Mouse (Mus musculus) forebrain, embryonic 13.5 days (tissue): Measurements from ENCODE around the gene Fchsd2. TPM values are rescaled to one million over a fixed set of nuclear protein-coding genes. Genes with fewer than 3 reads are reported as not detected.

Experiments used
- ATAC-seq: fragments of 200-750 bp; cut with Nextera tagmentation; 2 replicates; pipeline ENCODE4 v1.8.0; 2017
- H3K27ac ChIP-seq: fragments of 300-500 bp; sonication (generic); 2 replicates; pipeline ENCODE4 v1.5.1; 2015; ENCODE audit warnings: inconsistent platforms, mild to moderate bottlenecking, moderate library complexity
- H3K27me3 ChIP-seq: fragments of 300-500 bp; sonication (generic); 2 replicates; pipeline ENCODE4 v1.6.1; 2015; ENCODE audit warnings: mild to moderate bottlenecking, inconsistent platforms
- H3K36me3 ChIP-seq: fragments of 300-500 bp; sonication (generic); 2 replicates; pipeline ENCODE4 v1.6.1; 2015; ENCODE audit warnings: mild to moderate bottlenecking, inconsistent platforms; ENCODE audit not compliant: poor library complexity, severe bottlenecking
- H3K4me1 ChIP-seq: fragments of 300-500 bp; sonication (generic); 2 replicates; pipeline ENCODE4 v1.6.1; 2015; ENCODE audit warnings: inconsistent platforms
- H3K4me2 ChIP-seq: fragments of 300-500 bp; sonication (generic); 2 replicates; pipeline ENCODE4 v1.6.1; 2015; ENCODE audit warnings: inconsistent platforms, mild to moderate bottlenecking, moderate library complexity
- H3K4me3 ChIP-seq: fragments of 300-500 bp; sonication (generic); 2 replicates; pipeline ENCODE4 v1.5.1; 2015; ENCODE audit warnings: mild to moderate bottlenecking, inconsistent platforms
- H3K9ac ChIP-seq: fragments of 300-500 bp; sonication (generic); 2 replicates; pipeline ENCODE4 v1.6.1; 2015; ENCODE audit warnings: mild to moderate bottlenecking, inconsistent platforms
- H3K9me3 ChIP-seq: fragments of 300-500 bp; sonication (generic); replicated peaks from 2 replicates; pipeline ENCODE4 v1.6.1; 2016; ENCODE audit warnings: inconsistent platforms
- WGBS: fragments of 180-500 bp; shearing (Covaris S2); methylation state at CpG from one replicate; pipeline ENCODE4 v1.1.7; 2015; 5-methylcytosine and 5-hydroxymethylcytosine counted together
- polyA plus RNA-seq: library from polyadenylated mRNA; unstranded; fragments of >200 nt; fragmentation: Nextera tagmentation; extraction: Ambion mirVana; gene quantifications from 2 replicates; pipeline ENCODE4 v1.2.1, GENCODE M21; 2015

Fchsd2 gene
- polyA plus RNA-seq, 1 experiment from 2014 or later, result 33.3 TPM

GRCm38 (mm10) chr7:101284504-101284903 is 191.8 kb downstream of the Fchsd2 start:
- Histone ChIP-seq H3K4me1 (no peaks in the 10 kb centered on the region), H3K9me3 (no peaks in the 10 kb centered on the region), H3K27me3 (no peaks in the 10 kb centered on the region), H3K4me3 (no peak overlapping the region), H3K36me3 (peaks cover 50% of the 10 kb centered on the region), H3K4me2 (no peak overlapping the region), H3K9ac (no peak overlapping the region), H3K27ac (no peak overlapping the region)
- WGBS, result 90% methylated on average over 1 of the region's 1 CpGs
- ATAC-seq, result no peak

- Histone ChIP-seq H3K27me3 (no peaks in the 10 kb centered on the region), H3K27ac (no peak overlapping the region), H3K9ac (no peak overlapping the region), H3K4me3 (no peak overlapping the region), H3K9me3 (no peaks in the 10 kb centered on the region), H3K36me3 (peaks cover 48% of the 10 kb centered on the region), H3K4me1 (no peaks in the 10 kb centered on the region), H3K4me2 (no peak overlapping the region)
- WGBS, result 81% methylated on average over 4 of the region's 4 CpGs
- ATAC-seq, result no peak
These were observed 194.2 kb downstream of the Fchsd2 start for GRCm38 (mm10) chr7:101286891-101287290.

- Histone ChIP-seq H3K4me2 (no peak overlapping the region), H3K36me3 (peaks cover 39% of the 10 kb centered on the region), H3K4me3 (no peak overlapping the region), H3K9me3 (no peaks in the 10 kb centered on the region), H3K27me3 (no peaks in the 10 kb centered on the region), H3K27ac (no peak overlapping the region), H3K9ac (no peak overlapping the region), H3K4me1 (no peaks in the 10 kb centered on the region)
- WGBS, result 93% methylated on average over 2 of the region's 2 CpGs
- ATAC-seq, result no peak
These were observed 195.2 kb downstream of the Fchsd2 start for GRCm38 (mm10) chr7:101287820-101288219.

GRCm38 (mm10) chr7:101288436-101288835 is 195.8 kb downstream of the Fchsd2 start:
- Histone ChIP-seq H3K4me3 (no peak overlapping the region), H3K36me3 (peaks cover 33% of the 10 kb centered on the region), H3K4me2 (no peak overlapping the region), H3K9me3 (no peaks in the 10 kb centered on the region), H3K9ac (no peak overlapping the region), H3K27me3 (no peaks in the 10 kb centered on the region), H3K4me1 (no peaks in the 10 kb centered on the region), H3K27ac (no peak overlapping the region)
- no peak for ATAC-seq
- WGBS, result 34% methylated on average over 4 of the region's 4 CpGs

- no peaks in the 10 kb centered on the region for H3K9me3 ChIP-seq
- no peak overlapping the region for H3K9ac ChIP-seq
- WGBS, result 93% methylated on average over 10 of the region's 10 CpGs
- H3K4me2 ChIP-seq, result no peak overlapping the region
- H3K36me3 ChIP-seq, result peaks cover 19% of the 10 kb centered on the region; the same call in 1 of the 2 replicates
- no peak overlapping the region for H3K4me3 ChIP-seq
- ATAC-seq, result no peak
- H3K27me3 ChIP-seq, result no peaks in the 10 kb centered on the region
- H3K4me1 ChIP-seq, result no peaks in the 10 kb centered on the region
- no peak overlapping the region for H3K27ac ChIP-seq
These were observed 197.7 kb downstream of the Fchsd2 start for GRCm38 (mm10) chr7:101290401-101290800.

DNA sequence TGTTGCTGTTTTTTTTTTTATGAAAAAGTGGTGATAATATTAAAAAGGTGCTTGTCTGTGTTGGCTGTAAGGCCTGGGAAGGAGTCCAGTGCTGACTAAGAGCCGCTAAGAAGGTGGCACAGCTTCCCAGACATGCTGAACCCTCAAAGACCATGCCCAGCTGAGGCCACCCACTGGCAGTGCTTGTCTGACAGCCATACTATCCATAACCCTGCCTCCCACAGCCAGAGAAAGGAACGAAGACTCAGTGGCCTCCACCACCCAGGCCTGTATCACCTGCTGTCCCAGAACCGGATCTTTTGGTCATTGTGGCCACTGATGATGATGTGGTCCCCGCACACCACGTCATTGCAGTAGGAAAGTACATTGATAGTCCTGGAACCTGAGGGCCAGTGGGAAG is 198.5 kb downstream of the Fchsd2 start:
- Histone ChIP-seq H3K4me1 (peaks cover 2% of the 10 kb centered on the region; the same call in 1 of the 2 replicates), H3K36me3 (peaks cover 17% of the 10 kb centered on the region; the same call in 1 of the 2 replicates), H3K4me2 (no peak overlapping the region), H3K9ac (no peak overlapping the region), H3K4me3 (no peak overlapping the region), H3K27me3 (no peaks in the 10 kb centered on the region; the same call in 1 of the 2 replicates), H3K9me3 (no peaks in the 10 kb centered on the region), H3K27ac (no peak overlapping the region)
- 77% methylated on average over 5 of the region's 5 CpGs for WGBS
- no peak for ATAC-seq

GRCm38 (mm10) chr7:101291641-101292040 is 199.0 kb downstream of the Fchsd2 start:
- H3K27me3 ChIP-seq, result no peaks in the 10 kb centered on the region; the same call in 1 of the 2 replicates
- no peaks in the 10 kb centered on the region for H3K9me3 ChIP-seq
- H3K4me1 ChIP-seq, result peaks cover 6% of the 10 kb centered on the region
- peaks cover 17% of the 10 kb centered on the region; the same call in 1 of the 2 replicates for H3K36me3 ChIP-seq
- no peak for ATAC-seq
- H3K4me2 ChIP-seq, result no peak overlapping the region
- 92% methylated on average over 8 of the region's 8 CpGs for WGBS
- no peak overlapping the region for H3K27ac ChIP-seq
- H3K9ac ChIP-seq, result no peak overlapping the region
- H3K4me3 ChIP-seq, result no peak overlapping the region

GRCm38 (mm10) chr7:101292086-101292485 is 199.4 kb downstream of the Fchsd2 start:
- no peak for ATAC-seq
- WGBS, result 91% methylated on average over 4 of the region's 4 CpGs
- no peak overlapping the region for H3K4me3 ChIP-seq

GRCm38 (mm10) chr7:101292696-101293095 is 200.0 kb downstream of the Fchsd2 start:
- Histone ChIP-seq H3K36me3 (peaks cover 17% of the 10 kb centered on the region; the same call in 1 of the 2 replicates), H3K9me3 (no peaks in the 10 kb centered on the region), H3K27ac (no peak overlapping the region), H3K4me1 (peaks cover 14% of the 10 kb centered on the region), H3K9ac (no peak overlapping the region), H3K4me2 (no peak overlapping the region), H3K27me3 (peaks cover 1% of the 10 kb centered on the region), H3K4me3 (no peak overlapping the region)
- WGBS, result 93% methylated on average over 1 of the region's 1 CpGs
- no peak for ATAC-seq

More at GRCm38 (mm10) chr7:101292086-101292485, 199.4 kb downstream of the Fchsd2 start:
- peaks cover 17% of the 10 kb centered on the region; the same call in 1 of the 2 replicates for H3K36me3 ChIP-seq
- H3K27me3 ChIP-seq, result no peaks in the 10 kb centered on the region; the same call in 1 of the 2 replicates
- no peak overlapping the region for H3K27ac ChIP-seq
- no peak overlapping the region for H3K9ac ChIP-seq
- peaks cover 10% of the 10 kb centered on the region for H3K4me1 ChIP-seq
- H3K9me3 ChIP-seq, result no peaks in the 10 kb centered on the region
- no peak overlapping the region for H3K4me2 ChIP-seq

GRCm38 (mm10) chr7:101293138-101293537 is 200.5 kb downstream of the Fchsd2 start:
- Histone ChIP-seq H3K27me3 (peaks cover 6% of the 10 kb centered on the region), H3K4me1 (peaks cover 14% of the 10 kb centered on the region), H3K4me2 (no peak overlapping the region), H3K9me3 (no peaks in the 10 kb centered on the region), H3K9ac (no peak overlapping the region), H3K36me3 (peaks cover 17% of the 10 kb centered on the region; the same call in 1 of the 2 replicates), H3K27ac (no peak overlapping the region), H3K4me3 (no peak overlapping the region)
- WGBS, result 62% methylated on average over 4 of the region's 4 CpGs
- no peak for ATAC-seq

DNA sequence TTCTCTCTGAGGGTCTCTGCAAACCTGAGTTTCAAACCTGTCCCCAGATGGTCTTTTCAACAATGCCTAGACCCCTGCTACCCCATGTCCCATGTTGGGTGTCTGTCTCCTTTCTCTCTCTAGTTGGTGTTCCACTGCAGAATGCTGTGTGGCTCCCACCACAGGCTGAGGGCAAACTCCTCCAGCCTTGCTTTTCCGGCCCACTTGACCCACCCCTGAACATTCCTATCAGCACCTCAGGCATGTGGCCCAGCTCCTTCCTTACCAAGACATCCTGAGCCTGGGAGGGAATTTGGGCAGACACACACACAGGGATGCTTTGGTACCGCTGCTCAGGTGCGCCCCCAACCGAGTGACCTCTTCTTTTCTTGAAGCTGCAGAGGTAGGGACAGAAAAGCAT is 200.9 kb downstream of the Fchsd2 start:
- 55% methylated on average over 4 of the region's 4 CpGs for WGBS
- H3K4me1 ChIP-seq, result peaks cover 14% of the 10 kb centered on the region

DNA sequence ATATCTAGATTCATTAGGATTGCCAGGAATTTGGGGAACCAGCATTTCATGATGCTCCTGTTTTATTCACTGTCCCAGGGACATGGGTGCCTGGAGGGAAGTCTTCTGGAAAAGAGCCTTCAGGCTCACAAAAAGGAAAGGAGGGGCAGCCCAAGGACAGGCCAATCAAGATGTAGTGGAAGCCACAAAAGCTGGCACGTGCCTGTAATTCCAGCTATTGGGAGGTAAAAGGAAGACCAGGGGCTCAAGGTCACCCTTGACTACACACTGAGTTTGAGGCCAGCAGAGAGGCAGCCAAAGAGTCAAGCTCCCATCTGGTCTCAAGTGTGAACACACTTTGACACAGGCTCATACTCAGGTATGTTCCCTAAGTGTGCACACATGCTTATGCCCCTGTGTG is 202.8 kb downstream of the Fchsd2 start:
- Histone ChIP-seq H3K9ac (no peak overlapping the region), H3K36me3 (peaks cover 9% of the 10 kb centered on the region; the same call in 1 of the 2 replicates), H3K9me3 (no peaks in the 10 kb centered on the region), H3K27me3 (peaks cover 18% of the 10 kb centered on the region), H3K27ac (no peak overlapping the region), H3K4me3 (no peak overlapping the region), H3K4me2 (no peak overlapping the region), H3K4me1 (peaks cover 14% of the 10 kb centered on the region)
- ATAC-seq, result no peak
- 61% methylated on average over 1 of the region's 1 CpGs for WGBS

More for the DNA sequence above, 200.9 kb downstream of the Fchsd2 start:
- H3K9ac ChIP-seq, result no peak overlapping the region
- no peak overlapping the region for H3K27ac ChIP-seq
- no peak for ATAC-seq
- H3K4me2 ChIP-seq, result no peak overlapping the region
- H3K27me3 ChIP-seq, result peaks cover 6% of the 10 kb centered on the region
- H3K4me3 ChIP-seq, result no peak overlapping the region
- H3K9me3 ChIP-seq, result no peaks in the 10 kb centered on the region
- H3K36me3 ChIP-seq, result peaks cover 17% of the 10 kb centered on the region; the same call in 1 of the 2 replicates
